Mouse (Mus musculus) thymus, adult 2 months (tissue): ENCODE data around the gene Synpo2.

Experiments
- CTCF ChIP-seq: fragments of 200-500 bp; IDR thresholded peaks from 2 replicates; pipeline ENCODE4 v1.5.1; 2012; ENCODE audit warnings: mild to moderate bottlenecking, control low read depth, low read length, moderate library complexity, borderline replicate concordance; ENCODE audit not compliant: control insufficient read depth, poor library complexity, insufficient read depth; ENCODE audit errors: extremely low read depth
- POLR2A ChIP-seq: fragments of 200-500 bp; IDR thresholded peaks from 2 replicates; pipeline ENCODE4 v1.6.1; 2012; ENCODE audit warnings: mild to moderate bottlenecking, low read length, control low read depth, moderate library complexity; ENCODE audit not compliant: control insufficient read depth, poor library complexity, insufficient read depth; ENCODE audit errors: extremely low read depth

DNA sequence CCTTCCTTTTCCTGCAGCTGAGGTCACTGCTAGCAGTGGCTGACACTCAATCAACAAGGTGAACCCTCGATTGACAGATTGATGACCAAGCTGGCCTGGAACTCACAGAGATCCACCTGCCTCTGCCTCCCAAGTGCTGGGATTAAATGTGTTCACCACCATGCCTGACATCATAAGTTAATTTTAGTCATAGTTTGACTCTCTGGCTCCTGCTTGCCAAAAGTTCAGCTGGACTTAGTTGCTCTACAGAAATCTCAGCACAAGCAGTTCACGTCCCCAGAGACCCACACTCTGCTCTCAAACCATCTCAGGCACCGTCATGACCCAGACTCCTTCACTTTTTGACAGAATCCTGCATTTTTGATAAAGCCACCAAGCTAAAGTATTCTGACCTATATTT, 87.3 kb downstream of the Synpo2 start:
- TF ChIP-seq POLR2A (no peak), CTCF (no peak)
